Mouse (Mus musculus) frontal cortex, adult 2 months (tissue): ENCODE measurements around the gene Epb42. TPM values are rescaled to one million over a fixed set of nuclear protein-coding genes. Genes with fewer than 3 reads are reported as not detected.
"Not testable (repeated sequence)": the region's sequence is repeated elsewhere in the genome, so short reads cannot be mapped to it uniquely, and the experiment has no call there.

Experiments used
- DNase-seq, 2 experiments: peaks; one replicate each; pipeline ENCODE4 v3.0.0; 2022; ENCODE audit warnings: low spot score in 1 of 2; ENCODE audit errors: extremely low spot score in 1 of 2
- polyA plus RNA-seq: library from polyadenylated mRNA; depleted of rRNA; stranded (reverse); fragments of >200 nt; gene quantifications from 2 replicates; pipeline ENCODE4 v1.2.3, GENCODE M21; 2012; rRNA removed

The Epb42 gene
- polyA plus RNA-seq, result not detected in 2 replicates

DNA sequence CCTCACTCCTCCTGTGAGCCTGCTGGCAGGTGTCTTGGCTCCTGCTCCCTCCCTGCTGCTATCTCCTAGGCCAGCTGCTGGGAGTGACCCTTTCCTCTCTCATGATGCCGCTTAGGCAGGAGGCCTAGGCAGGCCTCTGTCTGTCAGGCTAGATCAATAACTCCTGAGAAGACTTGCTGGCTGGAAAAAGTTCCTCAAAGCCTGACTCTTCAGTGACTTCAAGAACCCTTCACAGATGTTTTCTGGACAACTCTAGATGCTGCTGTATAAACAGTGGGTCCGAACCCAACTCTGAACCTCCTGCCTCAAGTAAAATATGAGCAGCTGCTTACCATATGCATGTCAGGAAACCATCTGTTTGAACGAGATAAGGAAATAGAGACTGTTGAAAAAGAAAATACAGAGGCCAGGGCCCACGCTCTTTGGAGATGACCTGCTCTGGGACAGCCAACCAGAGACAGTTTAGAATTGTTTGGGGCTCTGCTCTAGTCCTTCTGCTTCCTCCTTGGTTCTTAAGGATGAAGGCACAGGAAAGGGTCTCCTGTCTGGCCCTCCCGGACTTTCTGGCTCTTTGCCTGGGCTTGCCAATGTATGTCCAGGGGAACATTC is at the start of gene Epb42:
Gene Epb42 (minus strand): TSS at position 340 of the 609 bp plus-strand sequence.
- DNase-seq, result no peak

DNA sequence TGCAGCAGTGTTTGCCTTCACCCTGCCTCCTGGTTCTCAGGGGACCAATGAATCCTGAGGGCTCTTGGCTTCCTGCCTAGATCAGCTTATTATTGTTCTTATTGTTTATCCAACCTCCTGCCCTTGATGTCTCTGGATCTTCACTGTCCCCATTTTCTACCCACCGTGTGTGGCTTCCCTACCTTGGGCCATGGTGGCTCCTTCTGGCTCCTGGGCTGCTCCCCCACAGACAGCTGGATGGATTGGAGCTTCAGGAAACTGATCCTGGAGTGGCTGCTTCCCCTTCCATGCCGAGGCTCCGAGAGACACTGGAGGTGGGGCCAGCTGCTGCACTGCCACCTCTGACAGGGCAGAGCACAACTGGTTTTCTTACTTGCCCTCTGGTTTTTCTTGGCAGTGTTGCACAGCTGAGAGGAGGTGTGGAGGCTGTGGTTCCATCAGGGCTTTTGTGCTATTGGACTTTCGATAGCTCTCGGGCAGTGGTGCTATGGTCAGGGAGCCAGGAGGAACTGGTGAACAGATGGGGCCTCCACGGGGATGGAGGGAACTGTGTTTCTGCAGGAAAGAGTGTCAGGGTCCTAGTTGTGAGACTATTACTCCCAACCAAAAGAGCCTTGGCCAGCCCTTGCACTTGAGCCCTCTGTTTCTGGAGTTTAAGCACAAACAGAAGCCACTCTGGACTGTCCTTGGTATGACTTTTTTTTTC is 48.8 kb upstream of the Epb42 start, which contains the start of gene Tgm5:
Gene Tgm5 (minus strand): TSS at position 362 of the 706 bp plus-strand sequence.
- DNase-seq, result no peak

DNA sequence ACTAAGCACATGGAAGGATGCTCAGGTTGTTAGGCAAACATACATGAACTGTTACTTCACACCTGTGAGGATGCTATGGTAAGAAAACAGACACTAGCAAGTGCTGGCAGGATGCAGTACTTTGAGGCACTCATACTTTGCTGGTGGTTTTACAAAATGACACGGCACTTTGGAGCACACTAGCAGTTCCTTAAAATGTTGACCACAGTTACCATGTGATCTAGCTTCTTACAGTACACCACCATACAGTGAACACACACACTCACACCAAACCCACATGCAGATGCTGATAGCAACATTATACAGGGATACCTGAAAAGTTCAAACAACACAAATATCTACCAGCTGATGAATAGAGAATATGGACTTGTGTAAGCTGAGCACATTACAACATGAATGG is 45.8 kb upstream of the Epb42 start:
- DNase-seq, result no peak

DNA sequence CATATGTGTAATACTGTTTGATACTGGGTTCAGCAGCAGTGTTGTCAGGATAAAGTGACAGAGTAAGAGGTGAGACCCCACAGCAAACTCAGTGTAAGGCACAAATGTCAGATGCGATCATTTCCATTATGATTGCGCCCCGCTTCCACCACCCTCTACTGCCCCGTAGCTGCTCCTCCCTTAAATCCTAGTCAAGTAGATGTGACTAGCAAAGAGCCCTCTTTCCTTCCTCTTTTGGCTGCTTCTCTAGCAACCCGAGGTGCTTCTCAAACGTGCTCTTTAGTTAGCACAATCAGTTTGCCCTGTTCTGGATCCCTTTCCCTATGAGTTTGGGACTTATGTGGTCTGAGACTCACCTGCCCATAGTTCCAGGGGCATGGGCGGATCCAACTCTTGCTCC is 37.9 kb upstream of the Epb42 start:
- DNase-seq, result no peak

DNA sequence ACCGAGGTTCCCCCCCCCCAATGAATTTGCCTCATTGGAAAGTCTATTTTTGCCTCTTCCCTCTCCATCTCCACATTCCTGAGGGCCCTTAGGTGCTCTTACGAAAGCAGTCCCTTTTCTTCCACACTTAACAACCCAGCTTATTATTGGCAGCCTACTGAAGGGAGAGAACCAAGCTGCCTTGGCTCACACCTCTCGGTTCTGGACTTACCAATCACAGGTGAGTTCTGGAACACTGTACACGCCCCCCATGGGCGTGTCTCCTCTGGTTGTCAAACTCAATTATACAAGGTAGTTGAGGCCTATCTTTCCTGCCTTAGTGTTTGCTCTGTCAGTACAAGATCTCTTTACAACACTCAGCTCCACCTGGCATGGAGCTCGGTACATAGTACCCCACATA is 35.0 kb upstream of the Epb42 start:
- no peak for DNase-seq

DNA sequence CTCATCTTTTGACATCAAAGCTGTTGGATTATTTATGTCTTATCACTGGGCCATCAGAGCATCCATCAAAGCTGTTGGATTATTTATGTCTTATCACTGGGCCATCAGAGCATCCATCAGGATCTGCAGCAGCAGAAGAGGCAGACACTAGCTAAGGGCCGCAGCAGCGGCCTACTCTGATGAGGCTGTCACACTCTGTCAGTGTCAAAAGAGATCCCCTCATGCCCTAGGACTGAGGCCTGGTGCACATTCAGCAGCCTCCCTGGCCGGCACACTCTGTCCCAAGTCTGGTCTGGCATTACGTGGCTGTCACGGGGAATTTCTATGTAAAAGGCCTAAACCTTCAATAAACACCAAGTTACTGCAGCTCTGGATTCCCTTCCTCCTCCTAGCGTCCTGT is 32.6 kb upstream of the Epb42 start:
- no peak for DNase-seq

DNA sequence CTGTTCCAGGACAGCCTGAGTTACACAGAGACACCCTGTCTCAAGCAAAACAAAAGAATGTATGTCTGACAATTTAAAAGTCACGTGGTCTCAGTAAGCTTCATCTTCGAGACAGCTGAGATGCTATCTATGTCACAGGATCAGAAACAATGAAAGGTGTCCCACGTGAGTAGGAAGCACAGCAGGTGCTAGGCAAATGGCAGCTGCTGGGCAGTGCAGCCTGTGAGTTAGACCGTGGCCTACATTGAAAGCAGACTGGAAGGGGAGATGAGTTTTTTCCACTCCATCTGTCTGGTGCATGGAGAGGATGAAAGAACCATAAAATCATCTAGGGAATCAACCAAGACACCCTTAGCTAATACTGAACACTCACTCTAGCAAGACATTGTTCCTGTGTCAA is 30.2 kb upstream of the Epb42 start:
- no peak for DNase-seq

DNA sequence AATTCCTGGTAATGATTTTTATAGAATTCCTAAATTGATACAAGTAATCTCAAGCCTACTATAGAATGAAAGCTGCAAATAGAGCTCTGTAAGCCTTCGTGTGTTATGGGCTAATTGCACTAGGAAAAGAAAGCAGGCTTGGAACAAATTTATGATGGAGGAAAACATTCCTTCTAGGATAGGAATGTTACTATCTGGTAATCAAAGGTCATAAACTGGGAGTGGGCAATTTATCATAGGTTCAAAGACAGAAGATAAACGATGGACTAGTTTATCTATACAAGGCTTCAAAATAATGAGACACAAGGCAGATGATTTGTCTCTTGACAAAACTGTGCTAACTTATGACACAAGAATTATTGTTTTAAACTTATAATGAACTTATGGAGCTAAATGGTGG is 24.4 kb upstream of the Epb42 start:
- DNase-seq, result no peak

DNA sequence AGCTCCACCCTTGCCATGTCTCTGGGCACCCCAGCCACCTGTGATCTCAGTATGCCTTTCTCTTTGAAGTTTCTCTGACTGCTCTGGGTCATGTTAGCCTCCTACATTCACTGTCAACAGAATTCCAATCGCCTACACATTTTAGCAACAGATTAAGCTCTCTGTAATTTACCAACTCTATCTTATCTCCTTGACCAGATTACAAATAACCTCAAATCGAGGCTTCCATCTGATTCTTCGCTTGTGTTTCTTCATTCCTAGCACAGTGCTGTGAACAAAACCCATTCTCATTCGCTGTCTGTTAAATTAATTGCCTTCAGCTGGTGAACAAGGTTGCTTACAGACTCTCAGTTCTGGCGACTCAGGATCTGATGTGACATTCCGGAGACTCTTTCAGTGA is 21.1 kb upstream of the Epb42 start:
- DNase-seq, result no peak

DNA sequence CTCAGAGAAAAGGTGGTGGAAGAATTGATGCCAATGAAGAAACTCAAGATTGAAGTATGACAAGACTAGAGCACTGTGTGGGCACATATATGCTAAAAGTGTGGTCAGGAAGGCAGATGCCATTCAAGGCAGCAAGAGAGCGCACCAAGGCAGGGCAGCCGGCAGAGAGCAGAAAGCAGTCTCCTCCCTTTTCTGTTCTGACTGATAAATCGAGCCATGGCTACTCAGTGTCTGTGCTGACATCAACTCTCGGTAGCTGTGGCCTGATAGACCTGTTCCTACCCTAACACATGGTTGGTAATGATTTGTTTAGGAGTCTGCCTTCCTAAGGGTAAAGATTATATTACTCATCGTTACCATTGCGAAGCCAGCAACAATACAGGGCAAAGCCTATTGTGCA is 19.0 kb upstream of the Epb42 start:
- no peak for DNase-seq

DNA sequence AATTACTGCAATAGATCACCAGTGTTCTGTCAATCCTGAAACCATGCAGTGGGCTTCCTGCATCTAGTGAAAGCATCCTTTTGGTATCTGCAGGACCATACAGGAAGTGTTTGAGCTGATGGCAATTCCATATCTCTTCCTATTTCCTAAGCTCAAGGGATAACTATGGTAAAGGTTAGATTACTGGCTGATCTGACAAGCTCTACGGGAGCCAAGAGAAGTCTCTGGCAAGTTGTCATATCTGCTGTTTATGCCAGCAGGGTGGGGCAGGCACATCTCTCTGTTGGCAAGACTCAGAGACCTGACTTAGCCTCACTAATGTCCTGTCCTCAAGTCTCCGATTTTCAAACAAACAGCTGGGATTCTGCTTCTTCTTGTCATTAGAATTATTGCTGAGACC is 17.2 kb upstream of the Epb42 start:
- DNase-seq, result no peak

DNA sequence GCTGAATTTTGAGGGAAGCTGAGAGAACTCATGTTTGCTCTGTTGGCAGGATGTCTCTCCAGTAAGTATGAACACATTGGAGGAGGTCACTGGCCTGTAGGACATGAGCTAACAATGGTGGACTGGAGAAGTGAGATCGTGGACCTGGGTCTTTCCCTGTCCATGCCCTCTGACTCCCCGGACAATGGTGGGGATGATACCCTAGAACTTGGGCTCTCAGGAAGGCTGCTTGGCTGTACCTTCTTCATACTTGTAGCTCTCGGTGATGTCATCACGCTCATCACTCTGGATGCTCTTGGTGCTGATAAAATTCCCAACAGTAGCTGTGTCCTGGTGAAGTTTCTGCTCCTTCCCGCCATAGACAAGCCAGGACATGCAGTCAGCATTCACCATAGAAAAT is 15.3 kb upstream of the Epb42 start:
- no peak for DNase-seq

DNA sequence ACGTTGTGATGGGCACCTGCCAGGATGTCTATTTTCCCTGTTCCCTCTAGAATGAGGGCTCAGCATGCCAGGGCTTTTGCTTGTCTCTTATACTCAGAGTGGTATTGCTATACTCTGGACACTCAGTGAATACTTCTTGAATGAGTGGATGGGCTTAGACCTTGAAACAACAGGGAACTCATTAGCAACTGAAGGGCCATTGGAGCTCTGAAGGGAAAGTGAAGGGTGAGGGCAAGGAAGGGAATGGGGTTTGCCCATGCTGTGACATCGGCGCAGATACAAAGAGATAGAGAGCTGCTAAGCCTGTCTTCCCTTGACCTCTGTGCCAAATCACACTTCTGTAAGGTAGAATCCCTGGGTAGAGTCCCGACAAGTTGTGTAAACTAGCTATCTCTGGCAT is 8.8 kb upstream of the Epb42 start:
- no peak for DNase-seq

DNA sequence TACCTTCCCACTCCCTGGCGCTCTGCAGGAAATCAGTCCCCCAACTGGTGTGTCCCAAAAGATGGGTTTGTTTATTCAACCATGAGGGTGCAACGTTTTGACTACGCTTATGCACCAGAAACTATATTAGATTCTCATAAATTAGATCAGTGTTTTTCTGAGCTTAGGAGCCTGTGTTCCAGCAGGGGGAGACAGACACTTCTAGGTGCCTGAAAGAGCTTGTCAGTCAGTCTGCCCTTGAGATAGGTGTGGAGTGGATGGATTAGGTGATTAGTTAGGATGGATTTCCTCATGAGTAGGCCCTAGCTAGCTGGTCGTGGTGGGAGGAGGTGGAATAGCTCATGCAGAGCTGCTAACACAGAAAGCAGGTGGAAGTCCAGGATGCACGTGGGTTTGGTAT is 4.2 kb upstream of the Epb42 start:
- DNase-seq, result peak in 1 of 2 experiments; percentile 72

DNA sequence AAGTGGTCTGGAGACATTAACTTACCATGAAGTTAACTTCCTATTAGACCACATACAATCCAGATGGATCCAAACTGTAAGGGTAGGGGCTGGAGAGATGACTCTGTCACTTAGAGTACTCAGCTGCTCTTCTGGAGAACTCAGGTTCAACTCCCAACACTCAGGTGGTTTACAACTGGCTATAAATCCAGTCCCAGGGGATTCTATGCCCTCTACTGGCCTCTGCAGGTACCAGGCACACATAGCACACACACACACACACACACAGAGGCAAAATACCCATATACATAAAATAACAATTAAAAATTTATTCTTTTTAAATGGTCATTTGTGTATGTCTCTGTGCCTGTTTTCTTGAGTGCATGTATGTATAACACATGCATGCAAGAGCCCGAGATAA is 2.5 kb upstream of the Epb42 start:
- DNase-seq, result no peak

DNA sequence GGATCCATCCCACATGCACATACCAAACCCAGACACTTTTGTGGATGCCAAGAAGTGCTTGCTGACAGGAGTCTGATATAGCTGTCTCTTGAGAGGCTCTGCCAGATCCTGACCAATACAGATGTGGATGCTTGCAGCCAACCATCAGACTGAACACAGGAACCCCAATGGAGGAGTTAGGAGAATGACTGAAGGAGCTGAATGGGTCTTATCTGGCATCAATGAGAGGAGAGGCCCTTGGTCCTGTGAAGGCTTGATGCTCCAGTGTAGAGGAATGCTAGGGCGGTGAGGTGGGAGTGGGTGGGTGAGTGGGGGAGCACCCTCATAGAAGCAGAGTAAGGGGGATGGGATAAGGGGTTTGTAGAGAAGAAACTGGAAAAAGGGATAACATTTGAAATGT is 2.0 kb upstream of the Epb42 start:
- DNase-seq, result not testable (repeated sequence)

DNA sequence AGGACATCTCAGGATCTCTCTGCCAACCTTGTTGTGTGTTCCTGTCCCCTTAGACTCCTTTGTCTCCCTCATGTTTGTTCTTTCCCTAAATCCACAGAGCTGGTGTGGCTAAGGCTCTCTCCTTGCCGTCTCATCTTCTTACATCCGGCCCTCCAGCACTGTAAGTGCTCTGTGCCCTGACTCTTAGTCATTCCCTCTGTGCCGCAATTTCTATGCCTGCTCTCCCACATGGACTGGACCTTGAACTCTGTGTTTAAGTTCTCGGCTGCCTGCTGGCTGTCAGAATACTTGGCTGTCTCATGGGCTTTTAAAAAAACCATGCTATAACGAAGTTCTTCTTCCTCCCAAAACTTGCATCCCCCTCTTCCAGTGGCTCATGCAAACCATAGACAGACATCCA is 14.0 kb downstream of the Epb42 start:
- DNase-seq, result no peak

DNA sequence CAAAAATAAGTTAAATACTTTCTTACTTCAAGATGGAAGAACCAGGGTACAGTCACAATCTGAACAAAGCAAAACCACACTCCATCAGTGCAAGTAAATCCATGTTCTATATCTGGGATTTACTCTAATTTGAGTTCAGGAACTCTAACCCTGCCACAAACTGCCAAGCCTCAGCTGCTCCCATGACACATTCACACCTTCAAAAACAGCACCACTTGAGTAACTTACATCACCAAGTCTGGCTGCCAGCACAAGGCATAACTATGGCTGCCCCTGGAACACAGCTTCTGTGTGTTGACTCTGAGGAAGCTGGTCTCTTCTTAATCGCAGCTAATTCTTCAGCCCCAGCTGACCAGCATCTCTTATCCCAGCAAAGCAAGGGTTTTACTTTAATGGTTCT is 19.7 kb downstream of the Epb42 start:
- DNase-seq, result no peak

DNA sequence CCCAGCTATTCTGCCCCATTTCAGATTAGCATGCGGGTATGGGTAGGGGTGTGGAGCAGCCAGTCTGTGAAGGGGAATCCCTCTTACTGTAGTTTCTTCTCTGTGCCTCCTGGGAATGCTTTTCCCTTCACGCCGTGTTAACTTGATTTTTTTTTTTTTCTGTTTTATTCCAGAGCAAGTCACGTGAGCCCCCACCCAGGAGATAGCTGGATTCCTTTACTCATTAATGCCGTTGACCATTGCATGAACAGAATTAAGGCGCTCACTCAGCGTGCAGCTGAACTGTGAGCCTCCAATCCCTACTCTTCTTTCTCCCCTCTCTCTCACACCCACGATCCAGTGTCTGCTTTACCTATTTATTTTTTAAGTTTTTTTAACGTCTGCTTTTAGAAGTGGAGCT is 20.6 kb downstream of the Epb42 start:
- DNase-seq, result no peak

DNA sequence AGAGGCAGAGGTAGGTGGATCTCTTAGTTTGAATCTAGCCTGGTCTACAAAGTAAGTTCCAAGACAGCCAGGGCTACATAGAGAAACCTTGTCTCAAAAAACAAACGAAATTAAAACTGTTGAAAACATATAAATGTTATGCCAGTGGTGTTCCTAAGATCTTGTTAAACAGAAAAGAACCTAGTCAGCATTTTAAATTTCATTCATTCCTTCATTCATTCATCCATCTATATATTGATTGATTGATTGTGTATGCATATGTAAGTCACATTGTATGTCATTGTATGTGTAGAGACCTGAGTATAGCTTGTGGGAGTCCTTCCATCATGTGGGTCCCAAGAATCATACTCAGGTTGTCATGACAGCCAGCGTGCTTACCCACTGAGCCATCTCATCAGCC is 21.4 kb downstream of the Epb42 start:
- no peak for DNase-seq

DNA sequence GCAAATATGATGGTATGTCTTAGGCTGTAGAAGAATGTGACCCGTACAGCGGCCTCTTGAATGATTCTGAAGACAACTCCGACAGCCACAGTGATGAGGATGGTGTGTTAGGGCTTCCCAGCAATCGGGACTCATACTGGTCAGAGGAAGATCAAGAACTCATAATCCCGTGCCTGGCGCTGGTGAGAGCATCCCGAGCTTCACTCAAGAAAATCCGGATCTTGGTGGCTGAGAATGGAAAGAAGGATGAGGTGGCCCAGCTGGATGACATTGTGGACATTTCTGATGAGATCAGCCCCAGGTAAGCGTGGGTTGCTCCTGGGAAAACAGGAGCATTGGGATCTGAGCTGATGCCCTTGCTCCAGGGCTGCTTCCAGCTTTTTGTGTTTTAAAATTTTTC is 24.2 kb downstream of the Epb42 start:
- no peak for DNase-seq

DNA sequence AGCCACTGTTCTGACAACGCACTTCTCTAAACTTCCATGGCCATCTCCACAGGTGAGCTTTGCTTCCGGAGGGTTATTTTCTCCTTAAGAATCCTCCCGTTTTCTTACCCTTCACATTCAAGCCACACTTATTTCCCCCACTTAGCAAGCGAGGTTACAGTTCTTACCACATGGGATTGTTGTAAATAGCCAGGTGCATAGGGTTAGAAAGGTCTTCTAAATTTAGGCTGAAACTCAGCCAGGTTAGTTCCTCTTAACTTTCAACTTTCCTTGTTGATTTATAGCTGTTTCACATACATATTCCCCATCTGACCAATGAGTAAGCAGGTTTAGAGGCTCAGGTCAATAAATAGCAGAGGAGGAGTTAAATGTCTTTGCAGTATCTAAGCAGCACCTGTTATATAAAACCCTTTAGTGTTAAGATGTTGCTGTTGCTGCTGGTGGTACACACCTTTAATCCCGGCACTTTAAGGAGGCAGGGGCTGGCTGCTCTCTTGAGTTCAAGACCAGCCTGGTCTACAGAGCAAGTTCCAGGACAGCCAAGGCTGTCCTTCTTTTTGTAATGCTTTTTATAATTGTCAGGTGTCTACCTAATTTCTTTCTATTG is 27.7 kb downstream of the Epb42 start:
- no peak for DNase-seq
